Mouse (Mus musculus): Measurements from ENCODE around the gene Sez6l.

DNA sequence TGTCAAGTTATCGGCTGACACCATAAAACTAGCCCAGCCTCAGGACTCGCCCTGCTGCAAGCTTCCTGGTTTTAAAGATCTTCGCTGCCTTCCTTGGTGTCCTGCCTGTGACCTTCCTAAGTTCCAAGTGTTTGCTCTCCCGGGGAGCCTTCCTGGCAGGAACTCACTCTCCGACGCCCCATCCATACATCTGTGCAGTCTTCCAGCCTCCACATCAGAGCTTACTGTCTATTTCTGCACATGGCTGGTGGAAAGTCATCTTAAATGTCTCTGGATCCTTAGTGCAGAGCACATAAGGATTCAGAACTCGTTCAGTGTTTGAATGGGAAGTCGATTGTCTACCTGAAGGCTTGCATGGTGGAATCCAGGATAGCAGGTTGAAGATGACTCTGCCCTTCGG, 59.5 kb downstream of the Sez6l start:
- no peak for TF ChIP-seq GATA1 (IDR thresholded peaks at IDR 0.05; ENCODE audit: borderline replicate concordance, low read length)
- no peak for TF ChIP-seq CTCF (IDR thresholded peaks at IDR 0.05; ENCODE audit: low read depth, low read length)
- no peak for TF ChIP-seq GATA2 (IDR thresholded peaks at IDR 0.05; ENCODE audit: borderline replicate concordance, low read depth, low read length)
- TF ChIP-seq TAL1 (conservative IDR thresholded peaks at IDR 0.05; ENCODE audit: low read depth, low read length) = no peak
- TF ChIP-seq POLR2AphosphoS5 (IDR thresholded peaks at IDR 0.05; ENCODE audit: insufficient replicate concordance, low read depth, low read length) = no peak
